Mouse (Mus musculus) heart, embryonic 15.5 days (tissue): ENCODE measurements around the gene P3h4. TPM values are rescaled to one million over a fixed set of nuclear protein-coding genes. Genes with fewer than 3 reads are reported as not detected.
A peak's percentile ranks its signal among the peaks of the same experiment; 100 is the strongest.

Source experiments
- ATAC-seq: fragments of 200-750 bp; cut with Nextera tagmentation; replicated peaks from 2 replicates; pipeline ENCODE4 v1.8.0; 2017; ENCODE audit warnings: low read depth, moderate TSS enrichment; ENCODE audit not compliant: insufficient number of reproducible peaks, insufficient read depth, low FRiP score
- H3K27ac ChIP-seq: fragments of 300-500 bp; sonication (generic); 2 replicates; pipeline ENCODE4 v1.5.1; 2015; ENCODE audit warnings: mild to moderate bottlenecking, inconsistent platforms
- H3K27me3 ChIP-seq: fragments of 300-500 bp; sonication (generic); 2 replicates; pipeline ENCODE4 v1.6.1; 2015; ENCODE audit warnings: inconsistent platforms
- H3K36me3 ChIP-seq: fragments of 300-500 bp; sonication (generic); 2 replicates; pipeline ENCODE4 v1.6.1; 2015; ENCODE audit warnings: mild to moderate bottlenecking, inconsistent platforms
- H3K4me1 ChIP-seq: fragments of 300-500 bp; sonication (generic); replicated peaks from 2 replicates; pipeline ENCODE4 v1.6.1; 2015; ENCODE audit warnings: inconsistent platforms
- H3K4me2 ChIP-seq: fragments of 300-500 bp; sonication (generic); 2 replicates; pipeline ENCODE4 v1.6.1; 2015; ENCODE audit warnings: inconsistent platforms, mild to moderate bottlenecking, moderate library complexity
- H3K4me3 ChIP-seq: fragments of 300-500 bp; sonication (generic); 2 replicates; pipeline ENCODE4 v1.5.1; 2015; ENCODE audit warnings: mild to moderate bottlenecking, inconsistent platforms
- H3K9ac ChIP-seq: fragments of 300-500 bp; sonication (generic); 2 replicates; pipeline ENCODE4 v1.6.1; 2015; ENCODE audit warnings: mild to moderate bottlenecking, inconsistent platforms
- H3K9me3 ChIP-seq: fragments of 300-500 bp; sonication (generic); replicated peaks from 2 replicates; pipeline ENCODE4 v1.6.1; 2016; ENCODE audit warnings: inconsistent platforms
- WGBS: fragments of 180-500 bp; shearing (Covaris S2); methylation state at CpG from one replicate; pipeline ENCODE4 v1.1.7; 2015; ENCODE audit warnings: mixed read lengths; 5-methylcytosine and 5-hydroxymethylcytosine counted together
- polyA plus RNA-seq: library from polyadenylated mRNA; unstranded; fragments of >200 nt; fragmentation: Nextera tagmentation; extraction: Ambion mirVana; gene quantifications from 2 replicates; pipeline ENCODE4 v1.2.1, GENCODE M21; 2015

The P3h4 gene
- polyA plus RNA-seq, 1 experiment from 2014 or later, result 48.3 TPM

- Histone ChIP-seq H3K36me3 (peaks cover 16% of the 10 kb centered on the region), H3K9ac (no peak overlapping the region), H3K4me1 (peaks cover 50% of the 10 kb centered on the region), H3K27me3 (no peaks in the 10 kb centered on the region), H3K27ac (peak overlapping the region; percentile 35; the same call in 1 of the 2 replicates), H3K9me3 (no peaks in the 10 kb centered on the region), H3K4me3 (no peak overlapping the region), H3K4me2 (no peak overlapping the region)
- no peak for ATAC-seq
- 33% methylated on average over 10 of the region's 10 CpGs for WGBS
These were observed 6.4 kb downstream of the P3h4 start for GRCm38 (mm10) chr11:100408076-100408834.

- Histone ChIP-seq H3K4me2 (no peak overlapping the region), H3K27me3 (no peaks in the 10 kb centered on the region), H3K9ac (no peak overlapping the region), H3K4me1 (peaks cover 50% of the 10 kb centered on the region), H3K27ac (no peak overlapping the region), H3K9me3 (no peaks in the 10 kb centered on the region), H3K4me3 (no peak overlapping the region), H3K36me3 (peaks cover 16% of the 10 kb centered on the region)
- no peak for ATAC-seq
- WGBS, result 84% methylated on average over 5 of the region's 5 CpGs
These were observed 7.5 kb downstream of the P3h4 start for GRCm38 (mm10) chr11:100406995-100407705.

- no peaks in the 10 kb centered on the region for H3K27me3 ChIP-seq
- H3K4me2 ChIP-seq, result no peak overlapping the region
- H3K36me3 ChIP-seq, result peaks cover 16% of the 10 kb centered on the region
- H3K4me3 ChIP-seq, result no peak overlapping the region
- H3K4me1 ChIP-seq, result peaks cover 52% of the 10 kb centered on the region
- no peak overlapping the region for H3K9ac ChIP-seq
- no peaks in the 10 kb centered on the region for H3K9me3 ChIP-seq
- ATAC-seq, result no peak
- WGBS, result 75% methylated on average over 8 of the region's 8 CpGs
- no peak overlapping the region for H3K27ac ChIP-seq
These were observed 8.4 kb downstream of the P3h4 start for GRCm38 (mm10) chr11:100406273-100406672.

GRCm38 (mm10) chr11:100404456-100405074 is 10.1 kb downstream of the P3h4 start:
- H3K9me3 ChIP-seq, result no peaks in the 10 kb centered on the region
- WGBS, result 91% methylated on average over 3 of the region's 3 CpGs
- H3K9ac ChIP-seq, result no peak overlapping the region
- no peak for ATAC-seq
- peaks cover 12% of the 10 kb centered on the region for H3K36me3 ChIP-seq
- peaks cover 63% of the 10 kb centered on the region for H3K4me1 ChIP-seq
- H3K4me3 ChIP-seq, result no peak overlapping the region
- H3K27ac ChIP-seq, result peak overlapping the region; percentile 96
- H3K4me2 ChIP-seq, result no peak overlapping the region
- no peaks in the 10 kb centered on the region for H3K27me3 ChIP-seq

GRCm38 (mm10) chr11:100403445-100404134 is 11.0 kb downstream of the P3h4 start:
- Histone ChIP-seq H3K9me3 (no peaks in the 10 kb centered on the region), H3K4me1 (peaks cover 66% of the 10 kb centered on the region), H3K9ac (no peak overlapping the region), H3K4me2 (peak overlapping the region; percentile 44), H3K36me3 (peaks cover 4% of the 10 kb centered on the region; the same call in 1 of the 2 replicates), H3K27me3 (no peaks in the 10 kb centered on the region), H3K4me3 (no peak overlapping the region), H3K27ac (peak overlapping the region; percentile 96)
- 18% methylated on average over 10 of the region's 10 CpGs for WGBS
- ATAC-seq, result peak; percentile 38

- Histone ChIP-seq H3K27ac (peak overlapping the region; percentile 96), H3K4me2 (peak overlapping the region; percentile 44), H3K4me1 (peaks cover 63% of the 10 kb centered on the region), H3K9ac (no peak overlapping the region; the same call in 1 of the 2 replicates), H3K36me3 (no peaks in the 10 kb centered on the region), H3K9me3 (no peaks in the 10 kb centered on the region), H3K27me3 (no peaks in the 10 kb centered on the region), H3K4me3 (no peak overlapping the region)
- WGBS, result 36% methylated on average over 2 of the region's 2 CpGs
- ATAC-seq, result no peak
These were observed 12.0 kb downstream of the P3h4 start for GRCm38 (mm10) chr11:100402682-100403081.

GRCm38 (mm10) chr11:100402240-100402639 is 12.4 kb downstream of the P3h4 start:
- Histone ChIP-seq H3K4me1 (peaks cover 63% of the 10 kb centered on the region), H3K36me3 (no peaks in the 10 kb centered on the region), H3K27me3 (no peaks in the 10 kb centered on the region), H3K27ac (peak overlapping the region; percentile 96), H3K4me2 (peak overlapping the region; percentile 44), H3K9ac (peak overlapping the region; percentile 24), H3K9me3 (no peaks in the 10 kb centered on the region), H3K4me3 (no peak overlapping the region)
- WGBS, result 10% methylated on average over 6 of the region's 6 CpGs
- peak; percentile 51 for ATAC-seq

- Histone ChIP-seq H3K36me3 (no peaks in the 10 kb centered on the region), H3K4me1 (peaks cover 65% of the 10 kb centered on the region), H3K4me3 (no peak overlapping the region), H3K9me3 (no peaks in the 10 kb centered on the region), H3K9ac (no peak overlapping the region), H3K27ac (peak overlapping the region; percentile 96), H3K27me3 (no peaks in the 10 kb centered on the region), H3K4me2 (no peak overlapping the region)
- 47% methylated on average over 6 of the region's 6 CpGs for WGBS
- ATAC-seq, result no peak
These were observed 13.8 kb downstream of the P3h4 start for GRCm38 (mm10) chr11:100400842-100401241.

- ATAC-seq, result no peak
- no peak overlapping the region for H3K4me3 ChIP-seq
- H3K27ac ChIP-seq, result peak overlapping the region; percentile 96
- no peaks in the 10 kb centered on the region for H3K36me3 ChIP-seq
- H3K9ac ChIP-seq, result no peak overlapping the region
- 63% methylated on average over 12 of the region's 12 CpGs for WGBS
- H3K27me3 ChIP-seq, result no peaks in the 10 kb centered on the region
- no peaks in the 10 kb centered on the region for H3K9me3 ChIP-seq
- peaks cover 74% of the 10 kb centered on the region for H3K4me1 ChIP-seq
- no peak overlapping the region for H3K4me2 ChIP-seq
These were observed 14.7 kb downstream of the P3h4 start for GRCm38 (mm10) chr11:100399727-100400538.

- no peaks in the 10 kb centered on the region for H3K9me3 ChIP-seq
- 60% methylated on average over 9 of the region's 9 CpGs for WGBS
- no peak overlapping the region for H3K4me3 ChIP-seq
- H3K27ac ChIP-seq, result peak overlapping the region; percentile 18; the same call in 1 of the 2 replicates
- H3K36me3 ChIP-seq, result no peaks in the 10 kb centered on the region
- H3K27me3 ChIP-seq, result no peaks in the 10 kb centered on the region
- no peak for ATAC-seq
- H3K4me2 ChIP-seq, result no peak overlapping the region
- H3K9ac ChIP-seq, result no peak overlapping the region
- peaks cover 75% of the 10 kb centered on the region for H3K4me1 ChIP-seq
These were observed 15.3 kb downstream of the P3h4 start for GRCm38 (mm10) chr11:100399320-100399719.
